Mouse (Mus musculus): ENCODE results near the gene Slc44a1.

DNA sequence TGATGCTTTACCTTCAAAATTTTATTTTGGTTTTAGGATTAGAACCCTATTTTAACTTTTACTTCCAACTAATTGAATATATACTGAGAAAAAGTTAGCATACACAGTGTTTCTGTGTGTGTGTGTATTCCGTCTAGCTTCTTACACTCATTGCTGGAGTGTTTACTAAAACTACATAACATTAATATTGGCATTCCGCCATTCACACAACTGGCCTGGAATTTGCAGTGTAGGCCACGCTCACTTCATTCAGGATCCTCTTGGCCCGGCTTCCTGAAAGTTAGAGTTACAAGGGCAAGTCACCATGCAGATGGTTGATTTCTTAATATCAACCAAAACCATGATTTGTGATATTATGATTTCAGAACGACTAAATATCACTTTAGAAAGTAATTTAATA, 21.9 kb downstream of the Slc44a1 start:
- TF ChIP-seq POLR2A (IDR thresholded peaks at IDR 0.05; ENCODE audit: extremely low read depth, insufficient read depth, low read length) (no peak), CTCF (IDR thresholded peaks at IDR 0.05; ENCODE audit: extremely low read depth, insufficient read depth, low read length) (no peak)
